Mouse (Mus musculus) liver, adult 2 months (tissue): Measurements from ENCODE around the gene Pus10. TPM values are rescaled to one million over a fixed set of nuclear protein-coding genes. Genes with fewer than 3 reads are reported as not detected.
"Not testable (repeated sequence)": the region's sequence is repeated elsewhere in the genome, so short reads cannot be mapped to it uniquely, and the experiment has no call there.

Source experiments
- DNase-seq: peaks from one replicate; pipeline ENCODE4 v3.0.0-alpha.2; 2011; ENCODE audit warnings: low read depth, low spot score; ENCODE audit errors: extremely low read depth
- H3K27ac ChIP-seq: fragments of 200-500 bp; replicated peaks from 2 replicates; pipeline ENCODE4 v1.5.1; 2012; ENCODE audit warnings: low read depth, mild to moderate bottlenecking, control low read depth, inconsistent platforms, low read length; ENCODE audit not compliant: insufficient read depth
- H3K27me3 ChIP-seq: fragments of 200-500 bp; 2 replicates; pipeline ENCODE4 v1.6.1; 2012; ENCODE audit warnings: mild to moderate bottlenecking, moderate library complexity, low read length, inconsistent platforms; ENCODE audit not compliant: control insufficient read depth, insufficient read depth
- H3K36me3 ChIP-seq: fragments of 200-500 bp; 2 replicates; pipeline ENCODE4 v1.6.1; 2012; ENCODE audit warnings: low read length, inconsistent platforms; ENCODE audit not compliant: control insufficient read depth, insufficient read depth
- H3K4me1 ChIP-seq: fragments of 200-500 bp; 2 replicates; pipeline ENCODE4 v1.6.1; 2011; ENCODE audit warnings: low read length; ENCODE audit not compliant: control insufficient read depth, insufficient read depth
- H3K4me3 ChIP-seq: fragments of 200-500 bp; 2 replicates; pipeline ENCODE4 v1.5.1; 2011; ENCODE audit warnings: low read depth, mild to moderate bottlenecking, control low read depth, low read length, moderate library complexity; ENCODE audit not compliant: insufficient read depth
- H3K79me2 ChIP-seq: fragments of 200-500 bp; 2 replicates; pipeline ENCODE4 v1.6.1; 2012; ENCODE audit warnings: inconsistent platforms, mild to moderate bottlenecking, low read length, moderate library complexity; ENCODE audit not compliant: control insufficient read depth, insufficient read depth
- H3K9ac ChIP-seq: fragments of 200-500 bp; 2 replicates; pipeline ENCODE4 v1.6.1; 2012; ENCODE audit warnings: low read depth, mild to moderate bottlenecking, control low read depth, inconsistent platforms, low read length
- CTCF ChIP-seq: fragments of 200-500 bp; IDR thresholded peaks from 2 replicates; pipeline ENCODE4 v1.5.1; 2011; ENCODE audit warnings: low read depth, low read length, control low read depth
- POLR2A ChIP-seq: fragments of 200-500 bp; IDR thresholded peaks from 2 replicates; pipeline ENCODE4 v1.6.1; 2011; ENCODE audit warnings: low read length, control low read depth; ENCODE audit not compliant: insufficient read depth; ENCODE audit errors: extremely low read depth
- WGBS: fragments of 180-500 bp; shearing (Covaris S2); methylation state at CpG from one replicate; pipeline ENCODE4 v1.1.7; 2018; 5-methylcytosine and 5-hydroxymethylcytosine counted together
- polyA plus RNA-seq: library from polyadenylated mRNA; depleted of rRNA; stranded (reverse); fragments of >200 nt; gene quantifications from 2 replicates; pipeline ENCODE4 v1.2.3, GENCODE M21; 2012
- total RNA-seq: library from RNA; depleted of rRNA; stranded (reverse); fragments of >200 nt; gene quantifications from 2 replicates; pipeline ENCODE4 v1.2.3, GENCODE M21; 2014

Pus10 gene
- total and polyA plus RNA-seq, 2 experiments = 1.7 to 21.6 TPM

- H3K4me1 ChIP-seq = no peaks in the 10 kb centered on the region
- no peak overlapping the region for H3K27ac ChIP-seq
- peaks cover 18% of the 10 kb centered on the region for H3K36me3 ChIP-seq
- no peaks in the 10 kb centered on the region for H3K27me3 ChIP-seq
- H3K9ac ChIP-seq = no peak overlapping the region
- H3K4me3 ChIP-seq = no peak overlapping the region
- DNase-seq = no peak
- WGBS = 82% methylated on average over 1 of the region's 1 CpGs
- TF ChIP-seq CTCF (no peak), POLR2A (no peak)
- H3K79me2 ChIP-seq = no peaks in the 10 kb centered on the region; the same call in 1 of the 2 replicates
These were observed 87.7 kb downstream of the Pus10 start for GRCm38 (mm10) chr11:23753136-23753710.

GRCm38 (mm10) chr11:23754329-23754728 is 88.9 kb downstream of the Pus10 start:
- H3K27me3 ChIP-seq = no peaks in the 10 kb centered on the region
- H3K79me2 ChIP-seq = no peaks in the 10 kb centered on the region; the same call in 1 of the 2 replicates
- TF ChIP-seq POLR2A = no peak
- no peak for TF ChIP-seq CTCF
- H3K36me3 ChIP-seq = peaks cover 13% of the 10 kb centered on the region
- no peak overlapping the region for H3K9ac ChIP-seq
- no peak overlapping the region for H3K27ac ChIP-seq
- no peak for DNase-seq
- no peaks in the 10 kb centered on the region for H3K4me1 ChIP-seq
- no peak overlapping the region for H3K4me3 ChIP-seq

GRCm38 (mm10) chr11:23758218-23758617 is 92.7 kb downstream of the Pus10 start:
- no peak for TF ChIP-seq POLR2A
- no peak for TF ChIP-seq CTCF
- Histone ChIP-seq H3K79me2 (no peaks in the 10 kb centered on the region; the same call in 1 of the 2 replicates), H3K27ac (no peak overlapping the region), H3K27me3 (no peaks in the 10 kb centered on the region), H3K9ac (no peak overlapping the region), H3K36me3 (peaks cover 8% of the 10 kb centered on the region; the same call in 1 of the 2 replicates), H3K4me3 (no peak overlapping the region), H3K4me1 (no peaks in the 10 kb centered on the region)
- DNase-seq = no peak
- 95% methylated on average over 2 of the region's 2 CpGs for WGBS

- H3K4me3 ChIP-seq = no peak overlapping the region
- H3K36me3 ChIP-seq = no peaks in the 10 kb centered on the region; the same call in 1 of the 2 replicates
- no peaks in the 10 kb centered on the region; the same call in 1 of the 2 replicates for H3K4me1 ChIP-seq
- TF ChIP-seq CTCF = no peak
- TF ChIP-seq POLR2A = no peak
- no peaks in the 10 kb centered on the region for H3K27me3 ChIP-seq
- whole genome bisulfite sequencing = 95% methylated on average over 2 of the region's 2 CpGs
- no peak overlapping the region for H3K9ac ChIP-seq
- DNase-seq = no peak
- peaks cover 7% of the 10 kb centered on the region; the same call in 1 of the 2 replicates for H3K79me2 ChIP-seq
- H3K27ac ChIP-seq = no peak overlapping the region
These were observed 97.2 kb downstream of the Pus10 start for GRCm38 (mm10) chr11:23762635-23763034.

- H3K4me3 ChIP-seq, H3K27ac ChIP-seq, H3K27me3 ChIP-seq, H3K36me3 ChIP-seq, H3K4me1 ChIP-seq, H3K9ac ChIP-seq, H3K79me2 ChIP-seq, DNase-seq: not testable (repeated sequence)
- 76% methylated on average over 5 of the region's 5 CpGs for WGBS
These were observed 101.9 kb downstream of the Pus10 start for GRCm38 (mm10) chr11:23767369-23767768.

GRCm38 (mm10) chr11:23767928-23768327 is 102.5 kb downstream of the Pus10 start:
- Histone ChIP-seq H3K36me3 (no peaks in the 10 kb centered on the region), H3K27me3 (no peaks in the 10 kb centered on the region), H3K4me1 (peaks cover 3% of the 10 kb centered on the region; the same call in 1 of the 2 replicates), H3K4me3 (no peak overlapping the region), H3K9ac (no peak overlapping the region), H3K27ac (no peak overlapping the region), H3K79me2 (peaks cover 7% of the 10 kb centered on the region; the same call in 1 of the 2 replicates)
- TF ChIP-seq CTCF = no peak
- no peak for TF ChIP-seq POLR2A
- 3% methylated on average over 1 of the region's 1 CpGs for WGBS
- no peak for DNase-seq
